Mouse (Mus musculus): ENCODE results near the gene Taf1b. TPM values are rescaled to one million over a fixed set of nuclear protein-coding genes. Genes with fewer than 3 reads are reported as not detected.

The Taf1b gene
- polyA plus RNA-seq, 1 experiment, result 17.0 TPM

DNA sequence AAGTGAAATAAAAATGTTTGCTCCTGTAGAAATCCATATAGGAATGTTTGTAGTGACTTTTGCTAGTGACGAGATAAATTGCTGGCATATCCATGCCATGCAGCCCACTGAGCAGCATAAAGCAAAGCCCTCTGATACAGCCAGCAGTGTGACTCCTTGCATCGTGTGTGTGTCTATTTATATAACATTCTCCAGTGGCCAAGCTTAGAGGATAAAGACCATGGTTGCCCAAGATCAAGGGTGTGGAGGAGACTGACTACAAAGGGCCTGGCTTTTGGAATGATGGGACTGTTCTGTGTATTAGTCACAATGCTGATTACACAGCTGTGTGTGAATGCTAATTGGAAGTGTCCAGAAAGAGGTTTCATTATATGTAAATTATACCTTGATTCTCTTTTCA is 54.4 kb downstream of the Taf1b start:
- DNase-seq (ENCODE audit: low spot score), result no peak

DNA sequence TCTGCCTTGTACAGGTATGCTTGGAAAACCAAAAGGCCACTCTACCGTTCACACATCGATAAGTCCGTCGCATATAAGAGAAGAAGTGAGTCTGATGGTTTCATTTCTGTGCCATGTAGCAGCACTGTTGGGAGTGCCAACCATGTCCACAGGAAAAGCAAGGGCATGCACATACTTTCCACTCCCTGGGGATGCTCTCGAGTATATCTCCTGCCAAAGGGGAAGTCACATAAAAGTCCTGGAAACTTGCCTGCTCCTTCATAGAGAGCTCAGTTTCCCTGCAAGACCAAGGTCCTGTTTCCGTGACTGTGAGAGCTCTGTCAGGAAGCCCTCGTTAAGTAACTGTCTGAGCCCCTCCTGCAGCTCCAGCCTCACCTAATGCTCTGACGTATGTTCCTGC is 57.8 kb downstream of the Taf1b start:
- DNase-seq (ENCODE audit: low spot score), result no peak

DNA sequence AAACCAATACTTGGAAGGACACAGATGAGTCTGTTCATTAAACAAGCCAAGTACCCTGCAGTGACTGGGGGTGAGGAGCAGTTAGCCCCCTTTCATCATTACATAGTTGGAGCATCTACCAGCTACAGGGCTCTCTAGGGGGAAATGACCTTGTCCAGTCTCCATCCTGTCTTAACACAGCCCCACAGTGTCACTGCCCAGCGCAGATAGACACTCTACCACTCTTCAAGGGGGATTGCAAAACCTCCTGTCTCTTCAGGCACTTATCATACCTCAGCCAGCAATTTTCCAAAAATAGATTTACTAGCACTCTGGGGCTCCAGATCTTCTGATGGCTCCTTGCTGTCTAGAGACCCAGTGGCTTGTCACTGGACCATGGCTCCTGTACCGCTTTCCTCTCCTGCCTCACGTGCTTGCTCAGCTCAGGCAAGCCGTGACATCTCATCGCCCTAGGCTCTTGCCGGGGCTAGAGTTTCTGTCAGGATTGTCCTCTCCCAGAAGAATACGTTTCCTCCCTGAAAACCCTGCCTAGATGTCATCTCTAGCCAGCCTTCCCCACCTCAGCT is 65.3 kb downstream of the Taf1b start:
- no peak for DNase-seq (ENCODE audit: low spot score)

DNA sequence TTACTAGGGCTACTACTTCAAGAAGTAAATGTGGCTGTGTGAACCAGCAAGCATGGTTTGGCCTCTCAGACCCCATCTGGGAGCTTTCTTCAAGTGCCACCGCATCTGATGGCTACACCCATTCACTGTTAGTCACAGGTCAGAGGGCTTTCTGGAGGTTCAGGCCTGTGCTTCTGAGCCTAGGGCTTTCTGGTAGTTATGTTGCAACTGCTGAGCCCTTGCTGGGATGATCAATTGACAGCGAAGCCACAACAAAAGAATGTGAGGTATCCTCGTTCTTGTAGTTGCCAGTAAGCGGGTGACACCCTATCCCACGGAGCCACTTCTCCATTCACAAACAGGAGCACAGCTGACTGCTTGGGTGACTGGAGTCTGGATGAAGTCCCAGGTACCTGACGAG is 67.2 kb downstream of the Taf1b start:
- no peak for DNase-seq (ENCODE audit: low spot score)

DNA sequence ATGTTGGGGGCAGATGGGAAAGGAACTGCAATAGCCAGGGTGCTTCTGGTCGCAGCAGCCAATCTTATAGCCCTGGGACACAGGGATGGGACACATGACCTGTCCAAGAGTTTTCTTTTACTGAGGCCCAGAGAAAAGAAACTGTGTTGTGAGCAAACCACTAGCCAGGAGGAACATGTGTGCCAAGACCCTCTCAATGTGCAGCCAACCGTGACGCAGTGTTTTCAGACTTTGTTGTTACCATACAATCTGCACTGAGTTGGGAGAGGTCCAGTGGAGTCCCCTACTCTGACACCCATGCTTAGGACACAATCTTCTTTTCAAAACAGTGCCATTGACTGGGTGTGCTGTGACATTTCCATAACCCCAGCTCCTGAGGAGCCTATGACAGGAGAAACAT is 69.4 kb downstream of the Taf1b start:
- no peak for DNase-seq (ENCODE audit: low spot score)

DNA sequence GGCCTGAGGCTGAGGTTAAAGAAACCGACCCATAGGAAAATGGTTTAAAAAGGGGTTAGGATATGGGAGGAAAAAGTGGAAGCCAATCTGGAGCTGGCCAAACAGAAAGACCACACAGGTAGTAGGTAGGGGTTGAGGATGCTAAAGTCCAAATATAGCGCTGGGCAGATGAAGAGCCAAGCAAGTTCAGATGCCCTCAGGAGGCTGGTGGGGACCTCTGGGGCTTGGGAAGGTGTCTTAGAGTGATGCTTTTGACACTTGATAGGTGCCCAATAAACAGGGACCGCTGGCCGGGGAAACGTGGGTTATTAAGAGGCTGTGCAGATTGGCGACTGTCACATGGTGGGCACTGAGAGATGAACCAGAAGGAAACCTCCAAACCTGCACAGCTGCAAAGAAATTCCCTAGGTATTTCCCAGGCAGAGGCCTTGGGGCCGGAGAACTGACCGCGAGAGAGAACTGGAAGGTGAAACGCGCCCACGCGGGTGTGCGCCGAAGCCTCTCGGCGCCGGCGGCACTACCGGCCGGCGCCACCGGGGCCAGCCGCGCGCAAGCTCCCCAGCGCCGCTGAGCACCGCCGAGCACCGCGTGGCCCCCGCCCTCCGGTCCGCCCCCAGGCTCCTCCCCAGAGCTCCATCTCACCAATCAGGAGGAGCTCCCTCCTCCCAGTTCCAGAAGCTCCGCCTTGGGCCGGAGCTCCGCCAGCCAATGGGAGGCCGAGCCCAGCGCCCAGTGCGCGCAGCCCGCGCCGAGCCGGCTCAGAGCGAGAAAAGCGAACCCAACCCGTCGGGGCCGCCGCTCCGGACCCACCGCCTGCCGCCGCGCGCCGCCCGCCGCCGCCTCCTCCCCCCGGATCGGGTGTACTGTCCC is 73.6 kb downstream of the Taf1b start, which contains the start of gene Grhl1:
Gene Grhl1 (plus strand): TSS at position 761 of the 870 bp plus-strand sequence.
- peak; percentile 93 for DNase-seq (ENCODE audit: low spot score)

DNA sequence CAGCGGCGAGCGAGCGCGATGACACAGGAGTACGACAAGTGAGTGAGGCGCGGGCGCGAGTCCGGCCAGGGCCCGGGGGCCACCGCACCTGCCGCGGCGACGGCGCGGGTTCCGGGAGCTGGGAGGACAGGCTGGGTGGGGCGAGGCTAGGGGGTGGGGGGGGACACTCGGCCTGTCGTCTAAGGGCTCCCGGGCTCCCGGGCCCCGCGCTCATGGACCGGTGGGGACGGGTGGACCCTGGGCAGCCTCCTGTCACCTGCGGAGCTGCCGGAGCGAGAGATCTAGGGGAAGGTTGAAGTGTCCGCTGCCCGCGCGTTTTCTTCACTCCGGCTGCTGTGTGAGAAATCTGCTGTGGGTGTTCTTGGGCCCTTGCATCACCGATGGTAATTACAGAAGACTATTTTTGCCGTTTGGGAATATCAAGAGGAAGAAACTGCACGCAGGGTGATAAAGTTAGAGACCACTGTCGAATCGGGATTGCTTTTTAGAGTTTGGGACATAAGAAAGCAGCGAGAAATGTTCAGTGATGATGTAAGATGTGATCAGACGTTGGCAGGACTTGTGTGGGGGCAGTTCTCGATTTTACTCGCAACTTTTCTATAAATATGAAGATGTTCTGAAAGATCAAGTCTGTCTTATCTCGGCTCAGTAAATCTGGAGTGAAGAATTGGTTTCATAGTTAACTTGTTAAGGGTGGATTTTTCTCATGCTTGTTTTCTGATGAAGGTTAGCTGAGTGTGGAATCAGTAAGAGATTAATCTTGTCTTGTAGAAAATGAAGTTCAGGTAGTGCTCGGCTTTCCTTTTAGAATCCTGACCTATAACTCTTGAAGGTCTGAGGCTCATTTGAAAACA is 74.5 kb downstream of the Taf1b start:
- DNase-seq (ENCODE audit: low spot score), result no peak

DNA sequence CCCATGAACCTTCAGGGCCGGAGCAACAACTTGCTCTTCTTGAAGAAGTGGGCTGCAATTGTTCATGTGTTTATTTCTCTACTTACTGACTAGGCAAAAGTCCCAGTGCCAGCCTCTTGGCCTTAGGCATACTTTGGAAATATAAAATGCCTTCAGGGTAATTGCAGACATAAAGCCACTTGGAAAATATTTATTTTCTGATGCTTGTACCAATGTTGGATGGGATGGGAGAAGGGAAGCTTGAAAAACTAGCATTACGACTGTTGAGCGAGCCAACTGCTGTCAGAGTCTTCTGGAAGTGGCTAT is 75.1 kb downstream of the Taf1b start:
- no peak for DNase-seq (ENCODE audit: low spot score)

DNA sequence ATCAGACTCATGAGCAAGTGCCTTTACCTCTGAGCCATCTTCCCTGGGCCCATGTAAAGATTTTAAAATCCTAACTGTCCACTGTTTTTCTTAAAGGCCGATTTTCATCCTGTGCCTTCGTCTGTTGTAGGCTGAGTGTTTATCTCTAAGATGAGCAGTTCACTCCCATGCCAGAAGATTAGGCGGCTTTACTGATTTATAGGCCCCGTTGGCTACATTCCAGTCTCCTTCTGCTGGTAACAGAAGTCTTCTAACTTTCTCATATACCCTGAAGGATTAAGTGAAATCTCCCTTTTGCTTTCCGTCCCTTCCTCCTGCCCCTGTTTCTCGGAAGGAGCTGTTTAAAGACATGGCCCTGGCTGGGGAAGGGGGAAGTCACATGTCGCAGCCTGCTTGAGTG is 76.7 kb downstream of the Taf1b start:
- no peak for DNase-seq (ENCODE audit: low spot score)

DNA sequence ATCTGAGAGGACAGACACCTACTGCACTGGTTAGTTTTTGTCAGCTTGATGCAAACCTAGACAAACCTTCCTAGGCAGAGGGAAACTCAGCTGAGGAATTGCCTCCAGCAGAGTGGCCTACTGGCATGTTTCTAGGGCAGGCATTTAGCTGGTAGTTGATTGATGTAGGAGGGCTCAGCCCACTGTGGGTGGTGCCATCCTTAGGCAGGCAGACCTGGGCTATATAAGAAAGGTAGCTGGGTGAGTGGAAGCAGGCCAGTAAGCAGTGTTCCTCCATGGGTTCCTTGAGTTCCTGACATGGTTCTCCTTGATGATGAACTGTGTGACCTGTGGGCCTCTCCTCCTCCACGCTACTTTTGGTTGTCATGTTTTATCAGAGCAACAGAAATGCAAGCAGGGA is 82.3 kb downstream of the Taf1b start:
- no peak for DNase-seq (ENCODE audit: low spot score)

DNA sequence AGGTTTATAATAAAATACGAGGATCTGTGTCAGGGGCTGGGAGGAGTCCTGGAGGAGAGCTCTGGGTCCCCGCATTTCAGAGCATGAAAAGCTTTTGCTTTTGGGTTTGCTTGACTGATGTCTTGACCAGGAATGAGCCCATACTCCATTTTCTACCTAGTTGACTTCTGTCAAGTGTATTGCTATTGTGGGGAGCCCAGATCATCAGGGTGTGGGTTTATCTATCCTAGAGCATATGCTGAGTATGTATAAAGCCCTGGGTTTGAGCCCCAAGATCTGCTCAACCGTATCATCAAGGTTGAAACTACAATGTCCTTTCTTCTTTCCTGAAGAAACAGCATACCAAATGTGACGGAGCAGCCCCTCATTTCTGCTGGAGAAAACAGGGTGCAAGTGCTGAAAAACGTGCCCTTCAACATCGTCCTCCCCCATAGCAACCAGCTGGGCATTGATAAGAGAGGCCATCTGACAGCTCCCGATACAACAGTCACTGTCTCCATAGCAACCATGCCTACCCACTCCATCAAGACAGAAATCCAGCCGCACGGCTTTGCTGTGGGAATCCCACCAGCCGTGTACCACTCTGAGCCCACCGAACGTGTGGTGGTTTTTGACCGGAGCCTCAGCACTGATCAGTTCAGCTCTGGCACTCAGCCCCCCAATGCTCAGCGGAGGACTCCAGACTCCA is 83.0 kb downstream of the Taf1b start:
- DNase-seq (ENCODE audit: low spot score), result no peak

DNA sequence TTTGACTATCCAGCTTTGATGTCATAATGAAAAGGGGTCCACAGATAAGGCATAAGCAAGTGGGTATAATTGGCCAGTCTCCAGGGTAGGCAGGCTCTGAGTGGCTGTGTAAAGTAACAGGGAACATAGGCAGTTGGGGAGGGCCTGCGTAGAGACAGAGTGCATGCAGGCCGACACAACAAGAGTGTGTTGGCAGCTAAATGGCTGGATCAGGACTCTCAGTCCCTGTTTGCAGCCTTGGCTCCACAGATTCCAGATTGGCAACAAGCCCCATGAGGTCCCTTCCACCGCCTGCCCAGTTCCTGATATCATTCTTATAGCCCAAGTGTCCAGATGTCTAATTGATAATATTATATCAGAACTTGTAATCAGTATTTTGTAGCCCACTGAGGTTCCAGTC is 85.5 kb downstream of the Taf1b start:
- DNase-seq (ENCODE audit: low spot score), result no peak

DNA sequence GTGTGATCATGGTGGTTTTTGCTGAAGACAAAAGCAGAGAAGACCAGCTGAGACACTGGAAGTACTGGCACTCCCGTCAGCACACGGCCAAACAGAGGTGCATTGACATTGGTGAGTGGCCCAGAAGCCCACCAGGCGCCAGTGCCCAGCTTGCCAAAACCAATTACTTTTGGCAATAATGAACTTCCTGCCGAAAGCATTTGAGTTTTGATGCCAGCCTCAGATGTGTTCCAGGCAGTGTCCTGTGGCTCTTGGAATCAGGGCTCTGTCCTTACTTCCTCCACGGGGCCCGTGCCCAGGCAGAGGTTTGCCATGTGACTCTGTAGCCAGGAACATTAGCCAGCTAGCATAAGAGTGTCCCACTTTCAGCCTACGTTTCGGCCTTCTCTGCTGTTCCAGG is 86.7 kb downstream of the Taf1b start:
- no peak for DNase-seq (ENCODE audit: low spot score)

DNA sequence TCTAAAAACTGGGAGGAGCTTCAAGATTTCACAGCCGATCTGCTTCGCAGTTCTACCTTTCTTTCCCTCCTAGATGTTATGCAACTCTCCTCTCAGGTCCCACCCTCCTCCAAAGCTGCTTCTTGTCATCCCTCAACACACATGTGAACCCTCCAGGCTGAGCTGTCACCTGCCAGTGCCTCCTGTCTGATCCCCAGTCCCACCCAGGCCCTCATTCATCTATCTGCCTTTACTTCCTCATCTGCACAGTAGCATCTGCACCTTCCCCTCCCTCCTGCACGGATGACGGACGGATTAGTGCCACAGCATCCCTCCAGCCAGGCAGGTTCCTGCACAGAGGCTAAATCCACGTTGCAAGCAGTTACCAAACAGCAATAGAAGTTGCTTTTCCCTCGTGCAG is 88.0 kb downstream of the Taf1b start:
- no peak for DNase-seq (ENCODE audit: low spot score)

DNA sequence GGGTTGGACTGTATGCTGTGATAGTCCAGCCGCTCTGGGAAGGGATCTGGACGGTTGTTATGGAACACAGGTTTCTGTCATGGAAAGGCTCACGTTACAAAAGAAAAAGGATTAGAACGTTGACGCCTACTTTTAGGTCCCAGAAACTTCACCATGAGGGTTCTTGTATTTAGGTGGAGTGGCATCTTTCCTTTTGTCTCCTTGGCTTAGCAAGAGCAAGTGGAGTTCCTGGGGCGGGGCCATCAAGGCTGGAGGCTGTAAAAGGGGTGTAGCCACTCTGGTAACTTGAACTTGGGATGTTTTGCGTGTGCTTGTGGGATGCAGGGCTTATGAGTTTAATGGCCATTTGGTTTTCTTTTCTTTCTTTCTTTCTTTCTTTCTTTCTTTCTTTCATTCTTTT is 92.2 kb downstream of the Taf1b start:
- DNase-seq (ENCODE audit: low spot score), result no peak

DNA sequence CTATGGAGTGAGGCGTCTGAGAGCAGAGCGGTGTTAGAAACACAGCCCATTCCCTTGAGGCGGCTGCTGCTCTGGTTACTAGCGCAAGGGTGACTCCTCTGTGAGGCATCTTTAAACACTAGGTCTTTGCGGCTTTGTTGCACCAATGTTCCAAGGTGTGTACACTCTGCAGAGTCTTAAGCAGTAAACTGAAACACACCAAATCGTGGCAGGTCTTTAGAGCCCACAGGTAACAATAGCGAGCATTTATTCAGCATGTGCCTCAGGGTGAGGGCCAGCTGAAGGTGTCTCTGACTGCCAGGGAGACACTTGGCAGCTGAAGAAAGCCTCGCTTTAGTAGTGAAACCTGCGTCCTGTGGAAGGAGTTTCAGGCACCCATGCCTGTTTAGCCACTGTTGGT is 93.9 kb downstream of the Taf1b start:
- no peak for DNase-seq (ENCODE audit: low spot score)

DNA sequence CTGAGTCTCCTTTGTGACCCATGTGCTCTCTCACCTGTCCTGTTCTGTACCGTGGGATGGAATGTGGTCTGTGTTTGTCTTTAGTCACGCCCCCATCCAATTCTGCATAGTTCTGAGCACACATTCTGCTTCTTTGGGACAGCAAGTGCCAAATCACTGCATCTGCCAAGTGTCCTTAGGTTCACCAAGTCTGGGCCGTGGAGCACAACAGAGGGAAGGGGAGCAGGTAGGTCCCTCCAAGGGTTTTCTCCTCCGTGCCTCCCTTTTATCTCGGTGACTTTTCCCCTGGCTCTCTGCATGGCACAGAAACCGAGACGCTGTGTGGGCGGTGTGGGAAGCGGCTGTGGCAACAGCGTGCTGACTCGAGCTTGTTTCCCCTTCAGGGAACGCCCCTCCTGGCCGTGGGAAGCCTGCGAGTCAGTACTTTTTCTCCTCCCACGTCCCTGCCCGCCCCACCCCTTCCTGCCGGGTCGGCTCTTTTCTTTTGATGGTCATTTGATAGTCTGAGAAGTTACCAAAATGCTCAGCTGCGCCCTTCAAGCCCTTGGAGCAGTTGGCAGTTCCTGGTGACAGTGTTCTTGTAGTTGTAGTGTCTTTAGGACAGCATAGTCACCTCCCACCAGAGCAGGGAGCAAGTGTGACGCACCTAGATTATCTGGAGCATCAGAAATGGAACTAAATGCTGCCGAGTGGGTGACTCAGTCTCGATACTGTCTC is 95.0 kb downstream of the Taf1b start:
- DNase-seq (ENCODE audit: low spot score), result peak; percentile 65

DNA sequence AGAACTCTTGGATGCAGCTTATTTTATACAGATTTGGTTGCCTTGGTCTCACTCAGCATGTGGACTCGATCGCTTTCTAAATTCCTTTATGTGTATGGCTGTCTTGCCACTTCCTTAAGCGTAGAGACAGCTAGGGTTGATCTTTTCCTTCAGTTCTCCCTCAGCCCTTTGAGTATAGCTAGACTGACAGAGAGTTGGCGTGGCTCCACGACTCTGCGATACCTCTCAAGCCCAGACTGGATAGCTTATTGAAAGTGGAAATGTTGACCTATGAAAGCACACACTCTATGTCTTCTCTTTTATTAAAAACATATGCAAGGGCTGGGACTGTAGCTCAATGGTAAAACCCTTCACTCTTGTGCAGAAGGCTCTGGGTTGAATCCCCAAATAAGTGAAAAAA is 99.2 kb downstream of the Taf1b start:
- no peak for DNase-seq (ENCODE audit: low spot score)

DNA sequence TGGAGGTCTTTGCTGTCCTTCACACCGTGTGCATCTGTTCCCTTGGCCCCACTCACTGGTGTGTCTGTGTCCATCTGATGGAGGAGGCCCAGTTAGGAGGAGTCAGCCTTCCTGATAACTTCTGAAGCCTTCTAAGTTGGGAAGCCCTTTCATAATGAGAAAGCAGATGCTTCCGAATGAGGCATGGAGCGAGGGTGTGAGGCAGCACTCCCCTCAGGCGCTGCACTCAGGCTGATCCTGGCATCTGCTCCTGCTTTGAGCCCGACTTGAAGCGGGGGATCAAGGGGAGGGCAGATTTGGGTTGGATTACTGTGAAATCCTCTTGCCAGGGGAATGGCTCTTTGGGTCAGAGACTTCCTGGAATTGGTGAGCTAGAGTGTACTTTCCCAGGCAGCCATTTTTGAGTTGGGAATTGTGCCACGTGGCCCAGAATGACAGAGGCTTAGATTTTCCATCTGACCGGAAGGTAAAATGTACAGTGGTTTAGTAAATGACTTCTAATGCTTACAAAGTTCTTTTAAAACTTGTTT is 101.3 kb downstream of the Taf1b start:
- DNase-seq (ENCODE audit: low spot score), result no peak

DNA sequence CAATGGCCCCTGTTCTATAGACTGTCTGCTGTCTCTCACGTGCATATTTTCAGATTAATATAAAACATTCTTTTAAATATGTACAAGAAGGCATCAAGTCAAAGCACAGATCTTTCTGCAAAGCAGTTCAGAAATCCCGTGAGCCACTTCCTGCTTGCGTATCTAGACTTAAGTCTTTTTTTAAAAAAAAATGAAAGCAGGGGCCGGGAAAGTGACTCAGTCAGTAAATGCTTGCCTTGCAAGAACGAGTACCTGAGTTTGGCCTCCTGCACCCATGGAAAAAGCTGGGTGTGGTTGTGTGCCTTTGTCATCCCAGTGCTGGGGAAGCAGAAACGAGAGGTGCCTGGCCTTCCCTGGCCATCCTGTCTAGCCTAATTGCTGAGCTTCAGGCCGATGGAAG is 101.9 kb downstream of the Taf1b start:
- no peak for DNase-seq (ENCODE audit: low spot score)

DNA sequence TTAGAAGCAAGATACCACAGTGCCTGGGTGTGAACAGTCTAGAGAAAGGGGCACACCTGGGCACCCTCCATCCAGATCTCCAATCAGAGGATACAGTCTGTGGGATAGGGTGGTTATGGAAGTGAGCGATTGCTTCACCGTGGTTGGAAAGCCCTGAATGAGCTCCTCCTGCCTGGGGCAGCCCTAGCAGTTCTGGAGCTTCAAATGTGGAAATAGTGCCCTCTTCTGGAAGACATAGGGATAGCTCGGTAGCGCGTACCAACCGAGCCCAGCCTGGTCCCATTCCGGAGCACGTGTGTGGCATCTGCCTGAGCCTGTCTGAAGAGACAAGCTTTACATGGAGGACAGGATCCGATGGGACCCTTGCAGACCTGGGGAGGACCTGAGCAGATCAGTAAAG is 102.6 kb downstream of the Taf1b start:
- DNase-seq (ENCODE audit: low spot score), result no peak
